ENCODE assay signal across 38 mouse cellular contexts in genomic region chr1:91008147-91008682, GRCm38 (mm10). TPM values are rescaled to one million over a fixed set of nuclear protein-coding genes. Genes with fewer than 3 reads are reported as not detected.
A peak's percentile ranks its signal among the peaks of the same experiment; 100 is the strongest.
DNase-seq lines count a peak whose midpoint lies in the region; ATAC-seq and TF ChIP-seq lines count a peak whose summit lies in the region.
"Had no signal": no experiment of that assay in that cellular context is flagged by ENCODE, and none has a peak within 500 bp of the region (broad histone marks: within the 10 kb centered on the region; RNA-seq: fewer than 3 reads in every experiment).

No protein-coding gene starts in this region.

- no peak for TF ChIP-seq EP300 in stomach, postnatal 0 days (optimal IDR thresholded peaks at IDR 0.05)

- 0 out of 2 replicates have a peak, but pooled peaks cover 6% of the 10 kb centered on the region for H3K36me3 ChIP-seq in heart, embryonic 12.5 days
- no peaks in the 10 kb centered on the region for H3K36me3 ChIP-seq in stomach, postnatal 0 days (ENCODE audit: control insufficient read depth, insufficient read depth, low read length)
- H3K36me3 ChIP-seq: embryonic facial prominence, embryonic 12.5 days; hindbrain, embryonic 13.5 days; liver, embryonic 12.5 days had no signal

- peak; percentile 57 for DNase-seq in gastrocnemius, adult 18-20 months (ENCODE audit: low spot score)
- DNase-seq in gastrocnemius, postnatal 4 days (ENCODE audit: low spot score in 2 of 2): no peak
- no peak for DNase-seq in heart, postnatal 36 days
- peak; percentile 1 for DNase-seq in right cerebral cortex, postnatal 25 days
- DNase-seq in right cerebral cortex, adult 18-20 months: no peak
- peak; percentile 14 for DNase-seq in stomach, postnatal 0 days (ENCODE audit: low spot score)
- DNase-seq: adrenal gland, postnatal 14 days; cerebellum, adult 11 months; cerebellum, adult 9-11 months; embryo, embryonic 11 days; gastrocnemius, postnatal 14 days; kidney, adult 9 months; kidney, postnatal 10 days; layer of hippocampus, postnatal 36 days; left cerebral cortex, postnatal 4 days; liver, postnatal 0 days; lung, postnatal 36 days; thymus, postnatal 4 days had no signal

- H3K9ac ChIP-seq in heart, embryonic 12.5 days: 0 out of 2 replicates have a peak overlapping the region, but pooled peaks have one; percentile 37
- no peak overlapping the region for H3K9ac ChIP-seq in stomach, postnatal 0 days (ENCODE audit: low read length)
- H3K9ac ChIP-seq: embryonic facial prominence, embryonic 12.5 days; hindbrain, embryonic 13.5 days; liver, embryonic 12.5 days; liver, postnatal 0 days had no signal

- no peak for ATAC-seq in heart, embryonic 12.5 days (ENCODE audit: insufficient number of reproducible peaks, low FRiP score)
- no peak for ATAC-seq in stomach, postnatal 0 days (ENCODE audit: low FRiP score, low TSS enrichment)
- ATAC-seq: forebrain, embryonic 16.5 days; intestine, embryonic 16.5 days; liver, embryonic 12.5 days; liver, postnatal 0 days; midbrain, embryonic 16.5 days; Patski had no signal

- no peaks in the 10 kb centered on the region for H3K27me3 ChIP-seq in heart, embryonic 12.5 days (replicated peaks)
- no peaks in the 10 kb centered on the region for H3K27me3 ChIP-seq in stomach, postnatal 0 days (ENCODE audit: control insufficient read depth, insufficient read depth, low read length)
- H3K27me3 ChIP-seq: embryonic facial prominence, embryonic 12.5 days; hindbrain, embryonic 13.5 days; liver, embryonic 12.5 days; Patski had no signal

- intact Hi-C loops in heart, postnatal 36 days (cut with DNase I): no loop called here

- H3K27ac ChIP-seq in heart, embryonic 12.5 days (ENCODE audit: poor library complexity, severe bottlenecking): peak overlapping the region; percentile 63
- 0 out of 2 replicates have a peak overlapping the region, but pooled peaks have one; percentile 9 for H3K27ac ChIP-seq in stomach, postnatal 0 days (replicated peaks)
- H3K27ac ChIP-seq: embryonic facial prominence, embryonic 12.5 days; hindbrain, embryonic 13.5 days; liver, embryonic 12.5 days had no signal

- no peak overlapping the region for H3K4me3 ChIP-seq in heart, embryonic 12.5 days
- H3K4me3 ChIP-seq in stomach, postnatal 0 days (ENCODE audit: low read depth, low read length): no peak overlapping the region
- H3K4me3 ChIP-seq: embryonic facial prominence, embryonic 12.5 days; hindbrain, embryonic 13.5 days; liver, embryonic 12.5 days had no signal

- peaks cover 79% of the 10 kb centered on the region for H3K4me1 ChIP-seq in heart, embryonic 12.5 days (replicated peaks)
- H3K4me1 ChIP-seq in stomach, postnatal 0 days (replicated peaks; ENCODE audit: control insufficient read depth, insufficient read depth): no peaks in the 10 kb centered on the region

- WGBS in heart, embryonic 12.5 days: 86% methylated on average over 14 of the region's 14 CpGs
- WGBS in stomach, postnatal 0 days: 87% methylated on average over 14 of the region's 14 CpGs

- no peak for TF ChIP-seq CTCF in stomach, postnatal 0 days (IDR thresholded peaks at IDR 0.05; ENCODE audit: low read depth)

- H3K9me3 ChIP-seq in heart, embryonic 12.5 days (replicated peaks): no peaks in the 10 kb centered on the region
- no peaks in the 10 kb centered on the region for H3K9me3 ChIP-seq in stomach, postnatal 0 days (ENCODE audit: control insufficient read depth, low read length)
- H3K9me3 ChIP-seq: embryonic facial prominence, embryonic 12.5 days; hindbrain, embryonic 13.5 days; liver, embryonic 12.5 days had no signal

- no peak overlapping the region; the same call in 1 of the 2 replicates for H3K4me2 ChIP-seq in heart, embryonic 12.5 days
- H3K4me2 ChIP-seq in stomach, postnatal 0 days (replicated peaks; ENCODE audit: low read depth): no peak overlapping the region
- H3K4me2 ChIP-seq: embryonic facial prominence, embryonic 12.5 days; hindbrain, embryonic 13.5 days; liver, embryonic 12.5 days; midbrain, embryonic 11.5 days had no signal

RNA-seq across cellular contexts. Expression of gene Lrrfip1, which starts 9.7 kb away (rescaled TPM):
- total RNA-seq in gastrocnemius, adult 18-20 months (2021): 100 to 1,000 TPM; 119 to 121 TPM
- 100 to 1,000 TPM; 206 to 229 TPM for total RNA-seq in gastrocnemius, postnatal 4 days (2021)
- polyA plus RNA-seq in heart, embryonic 12.5 days (2016; fragmentation: Nextera tagmentation; extraction: Ambion mirVana): 151 and 161 TPM in 2 replicates
- 10 to 100 TPM; 69.1 to 80.9 TPM for total RNA-seq in heart, postnatal 36 days (2021)
- 69.4 and 79.0 TPM in 2 replicates for polyA plus RNA-seq in stomach, postnatal 0 days (2015; fragmentation: Nextera tagmentation; extraction: Ambion mirVana)

RNA-seq across cellular contexts. Expression of gene Rab17, which starts 38.8 kb away (rescaled TPM):
- total RNA-seq in gastrocnemius, adult 18-20 months (2021): not detected
- total RNA-seq in gastrocnemius, postnatal 4 days (2021): under 1 TPM; 0.26 to 0.29 TPM
- polyA plus RNA-seq in heart, embryonic 12.5 days (2016; fragmentation: Nextera tagmentation; extraction: Ambion mirVana): 0.64 and 1.3 TPM in 2 replicates
- total RNA-seq in heart, postnatal 36 days (2021): 1 to 10 TPM; 2.0 to 2.1 TPM
- polyA plus RNA-seq in stomach, postnatal 0 days (2015; fragmentation: Nextera tagmentation; extraction: Ambion mirVana): 4.6 and 5.7 TPM in 2 replicates
- total RNA-seq: layer of hippocampus, postnatal 36 days; left cerebral cortex, postnatal 4 days; megakaryocyte, adult 5-6 weeks; MEL; neutrophil, adult 5-6 weeks had no signal
- polyA plus RNA-seq: midbrain, embryonic 11.5 days had no signal

RNA-seq across cellular contexts. Expression of gene Prlh, which starts 55.3 kb away (rescaled TPM):
- total RNA-seq in gastrocnemius, adult 18-20 months (2021): not detected
- not detected for total RNA-seq in gastrocnemius, postnatal 4 days (2021)
- polyA plus RNA-seq in heart, embryonic 12.5 days (2016; fragmentation: Nextera tagmentation; extraction: Ambion mirVana): not detected in 2 replicates
- total RNA-seq in heart, postnatal 36 days (2021): not detected
- not detected in 2 replicates for polyA plus RNA-seq in stomach, postnatal 0 days (2015; fragmentation: Nextera tagmentation; extraction: Ambion mirVana)
- total RNA-seq: adrenal gland, postnatal 14 days; gastrocnemius, postnatal 14 days; heart, postnatal 14 days; layer of hippocampus, postnatal 36 days; left cerebral cortex, postnatal 4 days; megakaryocyte, adult 5-6 weeks; MEL; neutrophil, adult 5-6 weeks had no signal
- polyA plus RNA-seq: embryonic facial prominence, embryonic 12.5 days; forebrain, embryonic 16.5 days; hindbrain, embryonic 13.5 days; intestine, embryonic 16.5 days; large intestine, adult 2 months; limb, embryonic 14.5 days; liver, embryonic 12.5 days; liver, postnatal 0 days; lung, embryonic 16.5 days; midbrain, embryonic 11.5 days; midbrain, embryonic 16.5 days; neural tube, embryonic 11.5 days; Patski; small intestine, adult 2 months; stomach, embryonic 16.5 days; thymus, postnatal 0 days had no signal

Comparison
In these comparisons a context has a peak if more than half of its experiments do, and no peak if none do; other contexts are left out.
1. DNase-seq: peak in gastrocnemius, adult 18-20 months (single experiment), right cerebral cortex, postnatal 25 days (single experiment) and stomach, postnatal 0 days (single experiment); none in gastrocnemius, postnatal 4 days (0 of 2), heart, postnatal 36 days (0 of 2) and right cerebral cortex, adult 18-20 months (single experiment).